Mouse (Mus musculus): ENCODE data around the gene Thnsl2. TPM values are rescaled to one million over a fixed set of nuclear protein-coding genes. Genes with fewer than 3 reads are reported as not detected.

Thnsl2 gene
- total and polyA plus RNA-seq, 2 experiments from 2014 or later, result 4.9 to 7.3 TPM

- ATAC-seq (ENCODE audit: low FRiP score), result 0 out of 2 replicates have a peak, but pooled peaks have one; percentile 15
- DNase-seq (ENCODE audit: low spot score), result no peak
- Histone ChIP-seq H3K4me1 (ENCODE audit: insufficient read depth, low read length) (peaks cover 4% of the 10 kb centered on the region; the same call in 1 of the 2 replicates), H3K27ac (ENCODE audit: low read depth, low read length) (peak overlapping the region; percentile 69), H3K36me3 (ENCODE audit: insufficient read depth, low read length) (no peaks in the 10 kb centered on the region), H3K9ac (replicated peaks; ENCODE audit: low read length, poor library complexity, severe bottlenecking) (peak overlapping the region; percentile 77), H3K4me2 (ENCODE audit: low read depth, low read length, poor library complexity, severe bottlenecking) (peak overlapping the region; percentile 86), H3K4me3 (ENCODE audit: low read depth, low read length) (peak overlapping the region; percentile 57), H3K27me3 (ENCODE audit: insufficient read depth, low read length) (no peaks in the 10 kb centered on the region), H3K9me3 (ENCODE audit: low read length) (no peaks in the 10 kb centered on the region)
- WGBS, result under 1% methylated on average over 19 of the region's 19 CpGs
- TF ChIP-seq CTCF (IDR thresholded peaks at IDR 0.05), result no peak
Observed at GRCm38 (mm10) chr6:71143154-71143893, 915 bp downstream of the Thnsl2 start.

GRCm38 (mm10) chr6:71135031-71135430 lies 9.2 kb downstream of the Thnsl2 start:
- 97% methylated on average over 3 of the region's 3 CpGs for WGBS
- TF ChIP-seq CTCF (IDR thresholded peaks at IDR 0.05), result no peak
- Histone ChIP-seq H3K36me3 (ENCODE audit: insufficient read depth, low read length) (no peaks in the 10 kb centered on the region), H3K9me3 (ENCODE audit: low read length) (no peaks in the 10 kb centered on the region), H3K4me2 (ENCODE audit: low read depth, low read length, poor library complexity, severe bottlenecking) (no peak overlapping the region), H3K27me3 (ENCODE audit: insufficient read depth, low read length) (no peaks in the 10 kb centered on the region), H3K27ac (ENCODE audit: low read depth, low read length) (no peak overlapping the region), H3K4me1 (ENCODE audit: insufficient read depth, low read length) (no peaks in the 10 kb centered on the region), H3K9ac (replicated peaks; ENCODE audit: low read length, poor library complexity, severe bottlenecking) (no peak overlapping the region), H3K4me3 (ENCODE audit: low read depth, low read length) (no peak overlapping the region)
- ATAC-seq (ENCODE audit: low FRiP score), result no peak
- no peak for DNase-seq (ENCODE audit: low spot score)

- no peak for ATAC-seq (ENCODE audit: low FRiP score)
- H3K9me3 ChIP-seq (ENCODE audit: low read length), result no peaks in the 10 kb centered on the region
- 86% methylated on average over 11 of the region's 11 CpGs for WGBS
- no peak overlapping the region for H3K9ac ChIP-seq (replicated peaks; ENCODE audit: low read length, poor library complexity, severe bottlenecking)
- H3K4me3 ChIP-seq (ENCODE audit: low read depth, low read length), result no peak overlapping the region
- H3K27me3 ChIP-seq (ENCODE audit: insufficient read depth, low read length), result no peaks in the 10 kb centered on the region
- no peaks in the 10 kb centered on the region for H3K36me3 ChIP-seq (ENCODE audit: insufficient read depth, low read length)
- H3K4me1 ChIP-seq (ENCODE audit: insufficient read depth, low read length), result no peaks in the 10 kb centered on the region
- no peak for DNase-seq (ENCODE audit: low spot score)
- H3K4me2 ChIP-seq (ENCODE audit: low read depth, low read length, poor library complexity, severe bottlenecking), result no peak overlapping the region
- no peak overlapping the region for H3K27ac ChIP-seq (ENCODE audit: low read depth, low read length)
- no peak for TF ChIP-seq CTCF (IDR thresholded peaks at IDR 0.05)
Observed at GRCm38 (mm10) chr6:71133559-71133958, 10.7 kb downstream of the Thnsl2 start.

- TF ChIP-seq CTCF (IDR thresholded peaks at IDR 0.05), result no peak
- ATAC-seq (ENCODE audit: low FRiP score), result no peak
- no peak for DNase-seq (ENCODE audit: low spot score)
Observed at GRCm38 (mm10) chr6:71131038-71131437, 13.2 kb downstream of the Thnsl2 start.

GRCm38 (mm10) chr6:71130269-71130668 lies 14.0 kb downstream of the Thnsl2 start:
- DNase-seq (ENCODE audit: low spot score), result no peak
- Histone ChIP-seq H3K9me3 (ENCODE audit: low read length) (no peaks in the 10 kb centered on the region), H3K4me2 (ENCODE audit: low read depth, low read length, poor library complexity, severe bottlenecking) (no peak overlapping the region), H3K4me3 (ENCODE audit: low read depth, low read length) (no peak overlapping the region), H3K4me1 (ENCODE audit: insufficient read depth, low read length) (no peaks in the 10 kb centered on the region), H3K27me3 (ENCODE audit: insufficient read depth, low read length) (no peaks in the 10 kb centered on the region), H3K27ac (ENCODE audit: low read depth, low read length) (no peak overlapping the region), H3K9ac (replicated peaks; ENCODE audit: low read length, poor library complexity, severe bottlenecking) (no peak overlapping the region), H3K36me3 (ENCODE audit: insufficient read depth, low read length) (no peaks in the 10 kb centered on the region)
- no peak for ATAC-seq (ENCODE audit: low FRiP score)
- 97% methylated on average over 1 of the region's 1 CpGs for WGBS
- no peak for TF ChIP-seq CTCF (IDR thresholded peaks at IDR 0.05)

More at GRCm38 (mm10) chr6:71131038-71131437, 13.2 kb downstream of the Thnsl2 start:
- no peak overlapping the region for H3K4me3 ChIP-seq (ENCODE audit: low read depth, low read length)
- H3K9ac ChIP-seq (replicated peaks; ENCODE audit: low read length, poor library complexity, severe bottlenecking), result no peak overlapping the region
- H3K4me1 ChIP-seq (ENCODE audit: insufficient read depth, low read length), result no peaks in the 10 kb centered on the region
- H3K9me3 ChIP-seq (ENCODE audit: low read length), result no peaks in the 10 kb centered on the region
- no peak overlapping the region for H3K27ac ChIP-seq (ENCODE audit: low read depth, low read length)
- no peaks in the 10 kb centered on the region for H3K27me3 ChIP-seq (ENCODE audit: insufficient read depth, low read length)
- H3K36me3 ChIP-seq (ENCODE audit: insufficient read depth, low read length), result no peaks in the 10 kb centered on the region
- H3K4me2 ChIP-seq (ENCODE audit: low read depth, low read length, poor library complexity, severe bottlenecking), result no peak overlapping the region

- no peak for TF ChIP-seq CTCF (IDR thresholded peaks at IDR 0.05)
- no peaks in the 10 kb centered on the region for H3K27me3 ChIP-seq (ENCODE audit: insufficient read depth, low read length)
- no peak overlapping the region for H3K27ac ChIP-seq (ENCODE audit: low read depth, low read length)
- H3K4me3 ChIP-seq (ENCODE audit: low read depth, low read length), result no peak overlapping the region
- no peaks in the 10 kb centered on the region for H3K36me3 ChIP-seq (ENCODE audit: insufficient read depth, low read length)
- H3K4me2 ChIP-seq (ENCODE audit: low read depth, low read length, poor library complexity, severe bottlenecking), result no peak overlapping the region
- no peaks in the 10 kb centered on the region for H3K9me3 ChIP-seq (ENCODE audit: low read length)
- WGBS, result 49% methylated on average over 4 of the region's 4 CpGs
- DNase-seq (ENCODE audit: low spot score) (no peak), ATAC-seq (ENCODE audit: low FRiP score) (0 out of 2 replicates have a peak, but pooled peaks have one; percentile 18)
- no peaks in the 10 kb centered on the region for H3K4me1 ChIP-seq (ENCODE audit: insufficient read depth, low read length)
- no peak overlapping the region for H3K9ac ChIP-seq (replicated peaks; ENCODE audit: low read length, poor library complexity, severe bottlenecking)
Observed at GRCm38 (mm10) chr6:71129071-71129470, 15.2 kb downstream of the Thnsl2 start.

Measured in midbrain, postnatal 0 days (tissue).